Mouse (Mus musculus) ES-E14 (cell line): ENCODE measurements around the gene Mars. TPM values are rescaled to one million over a fixed set of nuclear protein-coding genes. Genes with fewer than 3 reads are reported as not detected.

Source experiments
- DNase-seq: peaks from one replicate; pipeline ENCODE4 v3.0.0-alpha.2; 2013; ENCODE audit warnings: low read depth, low spot score
- H3K27ac ChIP-seq: 2 replicates; pipeline ENCODE4 v1.5.1; 2012; ENCODE audit warnings: low read depth, mild to moderate bottlenecking, low read length, moderate library complexity, mixed read lengths; ENCODE audit not compliant: poor library complexity, insufficient read depth, severe bottlenecking
- H3K36me3 ChIP-seq: 2 replicates; pipeline ENCODE4 v1.6.1; 2012; ENCODE audit warnings: mild to moderate bottlenecking, low read length, moderate library complexity, mixed read lengths; ENCODE audit not compliant: control insufficient read depth, poor library complexity, insufficient read depth, severe bottlenecking
- H3K4me1 ChIP-seq, 2 experiments: fragments of 150-350 bp in 1 of 2; sonication (generic) in 1 of 2; 2 replicates each; pipeline ENCODE4 v1.6.1; 2012; ENCODE audit warnings: low read length in 2 of 2, mild to moderate bottlenecking in 1 of 2, mixed read lengths in 1 of 2; ENCODE audit not compliant: control insufficient read depth in 2 of 2, insufficient read depth in 2 of 2, poor library complexity in 1 of 2
- H3K4me3 ChIP-seq, 2 experiments: fragments of 150-350 bp in 1 of 2; sonication (generic) in 1 of 2; 2 replicates each; pipeline ENCODE4 v1.5.1; 2012; ENCODE audit warnings: low read length in 2 of 2, low read depth in 1 of 2, mild to moderate bottlenecking in 1 of 2, mixed read lengths in 1 of 2; ENCODE audit not compliant: insufficient read depth in 1 of 2, poor library complexity in 1 of 2, severe bottlenecking in 1 of 2
- H3K9ac ChIP-seq: 2 replicates; pipeline ENCODE4 v1.6.1; 2012; ENCODE audit warnings: low read depth, mild to moderate bottlenecking, low read length, mixed read lengths; ENCODE audit not compliant: poor library complexity, insufficient read depth, severe bottlenecking
- H3K9me3 ChIP-seq: fragments of 150-350 bp; sonication (generic); 2 replicates; pipeline ENCODE4 v1.6.1; 2012; ENCODE audit warnings: low read depth, mild to moderate bottlenecking, low read length; ENCODE audit not compliant: control insufficient read depth, insufficient read depth
- CHD2 ChIP-seq: IDR thresholded peaks from 2 replicates; pipeline ENCODE4 v1.6.1; 2014; ENCODE audit warnings: mild to moderate bottlenecking, low read depth, low read length, inconsistent platforms
- HCFC1 ChIP-seq: IDR thresholded peaks from 2 replicates; pipeline ENCODE4 v1.6.1; 2012; ENCODE audit warnings: low read length, inconsistent platforms, borderline replicate concordance; ENCODE audit not compliant: insufficient read depth
- MAFK ChIP-seq: IDR thresholded peaks from 2 replicates; pipeline ENCODE4 v1.6.1; 2014; ENCODE audit warnings: mild to moderate bottlenecking, low read depth, low read length, inconsistent platforms; ENCODE audit not compliant: insufficient read depth
- ZC3H11A ChIP-seq: IDR thresholded peaks from 2 replicates; pipeline ENCODE4 v1.6.1; 2012; ENCODE audit warnings: low read depth, mild to moderate bottlenecking, inconsistent platforms, low read length, borderline replicate concordance
- ZNF384 ChIP-seq: IDR thresholded peaks from 2 replicates; pipeline ENCODE4 v1.6.1; 2012; ENCODE audit warnings: low read depth, low read length, inconsistent platforms
- in situ Hi-C, 2 experiments: fragments of 600-800 bp; cut with MboI; formaldehyde crosslinking; loops; one replicate each; pipeline ENCODE4 v1.15.1; 2025; ENCODE audit warnings: low sequenced_read_pairs in 2 of 2, inconsistent platforms in 1 of 2; ENCODE audit not compliant: unreplicated experiment in 2 of 2
- total RNA-seq: library from RNA; depleted of rRNA; stranded (reverse); fragments of 300-350 nt; gene quantifications from 2 replicates; pipeline ENCODE4 v1.2.3, GENCODE M21; 2012

Mars gene
- total RNA-seq, 1 experiment: 206 TPM

DNA sequence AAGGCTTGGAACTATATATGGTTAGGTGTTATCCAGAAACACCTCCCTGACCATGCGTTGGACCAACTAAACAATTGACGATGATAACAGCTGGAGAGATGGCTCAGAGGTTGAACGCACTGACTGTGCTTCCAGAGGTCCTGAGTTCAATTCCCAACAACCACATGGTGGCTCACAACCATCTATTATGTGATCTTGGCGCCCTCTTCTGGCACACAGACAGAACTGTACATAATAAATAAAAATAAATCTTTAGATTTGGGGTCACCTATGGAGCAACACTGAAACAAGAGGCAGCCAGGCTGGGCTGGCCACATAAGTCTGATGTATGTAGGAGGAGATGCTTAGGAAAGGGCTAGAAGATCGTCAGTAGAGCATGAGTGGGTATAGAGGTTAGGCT lies 21.6 kb upstream of the Mars start:
- peak overlapping the region; percentile 14; the same call in 1 of the 2 replicates for H3K27ac ChIP-seq
- in situ Hi-C loops: no loop called here
- TF ChIP-seq ZNF384 (no peak), HCFC1 (no peak), MAFK (no peak), CHD2 (no peak), ZC3H11A (no peak)
- H3K4me3 ChIP-seq: peak overlapping the region in 1 of 2 experiments; percentile 35; a peak in 1 of 4 replicates
- no peaks in the 10 kb centered on the region for H3K9me3 ChIP-seq
- H3K36me3 ChIP-seq: peaks cover 35% of the 10 kb centered on the region
- H3K4me1 ChIP-seq: peaks cover 9 to 31% of the 10 kb centered on the region in 2 experiments
- peak overlapping the region; percentile 50 for H3K9ac ChIP-seq
- DNase-seq: no peak

- in situ Hi-C loops: no loop called here
- peak overlapping the region; percentile 3 to 53; a peak in 3 of 4 replicates for H3K4me3 ChIP-seq
- no peak for TF ChIP-seq ZNF384
- TF ChIP-seq ZC3H11A: no peak
- TF ChIP-seq HCFC1: no peak
- TF ChIP-seq CHD2: no peak
- no peak for TF ChIP-seq MAFK
- peaks cover 11 to 30% of the 10 kb centered on the region in 2 experiments for H3K4me1 ChIP-seq
- H3K9ac ChIP-seq: peak overlapping the region; percentile 65
- no peak overlapping the region; the same call in 1 of the 2 replicates for H3K27ac ChIP-seq
- no peaks in the 10 kb centered on the region for H3K9me3 ChIP-seq
- peaks cover 32% of the 10 kb centered on the region for H3K36me3 ChIP-seq
- no peak for DNase-seq
Observed at GRCm38 (mm10) chr10:127332211-127332874, 20.8 kb upstream of the Mars start.

- Histone ChIP-seq H3K36me3 (peaks cover 26% of the 10 kb centered on the region; the same call in 1 of the 2 replicates), H3K9me3 (no peaks in the 10 kb centered on the region), H3K4me1 (peaks cover 6 to 21% of the 10 kb centered on the region in 2 experiments; a peak in 2 of 4 replicates), H3K4me3 (no peak overlapping the region), H3K9ac (no peak overlapping the region), H3K27ac (no peak overlapping the region)
- DNase-seq: no peak
- TF ChIP-seq CHD2 (no peak), MAFK (no peak), ZC3H11A (no peak)
- in situ Hi-C loops: no loop called here
Observed at GRCm38 (mm10) chr10:127330212-127330611, 18.6 kb upstream of the Mars start.

- no peak overlapping the region for H3K9ac ChIP-seq
- TF ChIP-seq CHD2 (no peak), ZNF384 (no peak), MAFK (no peak)
Observed at GRCm38 (mm10) chr10:127327461-127328145, 16.0 kb upstream of the Mars start.

More at GRCm38 (mm10) chr10:127327461-127328145, 16.0 kb upstream of the Mars start:
- Histone ChIP-seq H3K9me3 (no peaks in the 10 kb centered on the region), H3K27ac (no peak overlapping the region; the same call in 1 of the 2 replicates), H3K4me3 (no peak overlapping the region), H3K4me1 (peaks cover 6 to 24% of the 10 kb centered on the region in 2 experiments; a peak in 3 of 4 replicates), H3K36me3 (peaks cover 15% of the 10 kb centered on the region; the same call in 1 of the 2 replicates)
- in situ Hi-C loops: no loop called here
- no peak for DNase-seq
